8 mouse cellular contexts compared by ENCODE assay signal in the genomic region with DNA sequence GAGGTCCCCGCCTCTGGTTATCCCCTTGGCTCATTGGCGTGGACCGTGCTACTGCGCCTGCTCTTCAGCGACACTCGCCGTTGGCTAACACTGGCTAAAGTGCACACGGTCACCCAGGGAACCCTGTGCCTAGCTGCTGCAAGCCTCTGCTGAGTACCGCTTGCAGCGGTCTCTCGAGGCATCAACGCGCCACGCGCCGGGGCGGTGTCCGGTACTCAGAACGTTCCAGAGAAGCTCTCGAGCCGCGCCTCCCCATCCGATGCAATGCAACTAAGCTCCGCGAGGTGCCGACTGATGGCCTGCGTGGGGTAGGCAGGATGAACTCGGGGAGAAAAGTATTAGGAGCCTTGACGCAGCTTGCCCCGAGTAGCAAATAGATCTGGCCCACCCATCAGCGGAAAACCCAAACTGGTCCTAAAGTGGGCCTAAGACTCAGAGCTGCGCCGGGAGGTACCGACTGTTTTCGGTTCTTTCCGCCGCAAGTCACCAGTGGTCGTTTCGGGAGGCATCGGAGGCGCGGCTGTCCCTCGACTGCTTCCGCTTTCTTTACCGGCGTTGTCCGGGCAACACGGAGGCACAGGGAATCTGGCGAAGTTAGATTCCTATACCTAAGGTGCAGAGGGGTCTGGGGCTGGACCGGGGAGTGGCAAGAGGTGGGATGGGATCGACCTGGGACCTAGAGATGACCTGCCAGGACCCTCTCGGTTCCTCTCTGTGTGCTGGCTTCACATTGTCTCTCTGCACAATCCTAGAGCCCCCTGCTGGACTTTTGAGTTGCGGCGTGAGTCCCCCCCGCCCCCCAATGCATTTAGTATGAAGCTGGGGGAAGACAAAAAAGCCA. TPM values are rescaled to one million over a fixed set of nuclear protein-coding genes. Genes with fewer than 3 reads are reported as not detected.
A peak's percentile ranks its signal among the peaks of the same experiment; 100 is the strongest.
DNase-seq lines count a peak whose midpoint lies in the region; ATAC-seq and TF ChIP-seq lines count a peak whose summit lies in the region.

No protein-coding gene starts in this region.

- WGBS in hindbrain, embryonic 13.5 days, result under 1% methylated on average over 55 of the region's 55 CpGs

- in situ Hi-C loops in Patski (cut with MboI; ENCODE audit: low pct_unique_long_range_greater_than_20kb), result loop anchor here (5.0 kb wide), 1 partner anchor 79 kb away; the partner anchor contains the start of gene Mapk8ip3

- CTCF ChIA-PET in Patski (lab: Charles Lee), result no interaction called here

- no peaks in the 10 kb centered on the region for H3K27me3 ChIP-seq in Patski
- no peaks in the 10 kb centered on the region for H3K27me3 ChIP-seq in hindbrain, embryonic 13.5 days

- TF ChIP-seq CTCF in Patski (IDR thresholded peaks at IDR 0.05), result no peak

- H3K4me3 ChIP-seq in hindbrain, embryonic 13.5 days, result peak overlapping the region; percentile 76

- peak overlapping the region; percentile 79 for H3K27ac ChIP-seq in hindbrain, embryonic 13.5 days

- POLR2A ChIA-PET in Patski (lab: Charles Lee), result no interaction called here

- DNase-seq in Patski (ENCODE audit: low read depth, low spot score), result no peak
- DNase-seq in cerebellum, adult 9-10 months, result peak; percentile 44
- peak; percentile 67 to 72 for DNase-seq in frontal cortex, postnatal 14 days (ENCODE audit: low spot score in 2 of 2)
- peak; percentile 57 to 66 for DNase-seq in left cerebral cortex, adult 8-10 months (ENCODE audit: low spot score in 2 of 2)
- peak; percentile 76 for DNase-seq in retina, postnatal 7 days (ENCODE audit: low read depth, low spot score)
- peak; percentile 78 for DNase-seq in urinary bladder, postnatal 14 days (ENCODE audit: low spot score)

- H3K4me2 ChIP-seq in hindbrain, embryonic 13.5 days, result peak overlapping the region; percentile 96

- ATAC-seq in Patski, result peak; percentile 64
- ATAC-seq in hindbrain, embryonic 13.5 days (ENCODE audit: low FRiP score), result peak; percentile 94
- ATAC-seq in megakaryocyte, adult 5-6 weeks (ENCODE audit: poor library complexity, severe bottlenecking), result peak; percentile 50

- peak overlapping the region; percentile 82 for H3K9ac ChIP-seq in hindbrain, embryonic 13.5 days

- H3K36me3 ChIP-seq in hindbrain, embryonic 13.5 days, result peaks cover 19% of the 10 kb centered on the region

- H3K4me1 ChIP-seq in hindbrain, embryonic 13.5 days (replicated peaks), result peaks cover 43% of the 10 kb centered on the region

- no peaks in the 10 kb centered on the region for H3K9me3 ChIP-seq in hindbrain, embryonic 13.5 days

RNA-seq across cellular contexts. Expression of gene Ift140, which starts 0.6 kb away (rescaled TPM):
- polyA plus RNA-seq in Patski (2021), result 24.5 TPM
- polyA plus RNA-seq in hindbrain, embryonic 13.5 days (2015; fragmentation: Nextera tagmentation; extraction: Ambion mirVana), result 18.3 and 18.8 TPM in 2 replicates
- 10 to 100 TPM; 17.4 to 21.5 (median 20.3) TPM for total RNA-seq in left cerebral cortex, adult 8-10 months (2022)
- 6.4 and 8.1 TPM in 2 replicates for total RNA-seq in megakaryocyte, adult 5-6 weeks (2015)
- total RNA-seq in megakaryocyte, adult 5-6 weeks (2017), result 9.9 and 17.2 TPM in 2 replicates

RNA-seq across cellular contexts. Expression of gene Cramp1l, which starts 0.9 kb away (rescaled TPM):
- polyA plus RNA-seq in Patski (2021), result 14.6 TPM
- polyA plus RNA-seq in hindbrain, embryonic 13.5 days (2015; fragmentation: Nextera tagmentation; extraction: Ambion mirVana), result 6.3 and 7.1 TPM in 2 replicates
- total RNA-seq in left cerebral cortex, adult 8-10 months (2022), result 10 to 100 TPM; 25.7 to 28.9 (median 26.7) TPM
- total RNA-seq in megakaryocyte, adult 5-6 weeks (2015), result 17.7 and 18.1 TPM in 2 replicates
- total RNA-seq in megakaryocyte, adult 5-6 weeks (2017), result 9.8 and 10.2 TPM in 2 replicates

RNA-seq across cellular contexts. Expression of gene Jpt2, which starts 56.0 kb away (rescaled TPM):
- polyA plus RNA-seq in Patski (2021), result 50.2 TPM
- 104 and 116 TPM in 2 replicates for polyA plus RNA-seq in hindbrain, embryonic 13.5 days (2015; fragmentation: Nextera tagmentation; extraction: Ambion mirVana)
- 1 to 10 TPM; 5.4 to 7.7 (median 7.0) TPM for total RNA-seq in left cerebral cortex, adult 8-10 months (2022)
- 60.9 and 63.8 TPM in 2 replicates for total RNA-seq in megakaryocyte, adult 5-6 weeks (2015)
- 54.0 and 55.0 TPM in 2 replicates for total RNA-seq in megakaryocyte, adult 5-6 weeks (2017)

Comparison
In these comparisons a context has a peak if more than half of its experiments do, and no peak if none do; other contexts are left out.
1. RNA of gene Jpt2, which starts 56.0 kb away (total RNA-seq): 54.0 to 63.8 TPM in megakaryocyte, adult 5-6 weeks; 5.4 to 7.7 TPM in left cerebral cortex, adult 8-10 months; every median in the first group is over 4 times any median in the second.
2. Peak in every context shown above with its lines, with median percentiles within 50 percentile points of each other: ATAC-seq.